Mouse (Mus musculus) forebrain, embryonic 15.5 days (tissue): ENCODE data around the gene Cd3e. TPM values are rescaled to one million over a fixed set of nuclear protein-coding genes. Genes with fewer than 3 reads are reported as not detected.

Source experiments
- ATAC-seq: fragments of 200-750 bp; cut with Nextera tagmentation; replicated peaks from 2 replicates; pipeline ENCODE4 v1.8.0; 2017; ENCODE audit warnings: mild to moderate bottlenecking, moderate TSS enrichment, moderate library complexity
- H3K27ac ChIP-seq: fragments of 300-500 bp; sonication (generic); replicated peaks from 2 replicates; pipeline ENCODE4 v1.5.1; 2015; ENCODE audit warnings: mild to moderate bottlenecking, inconsistent platforms
- H3K27me3 ChIP-seq: fragments of 300-500 bp; sonication (generic); 2 replicates; pipeline ENCODE4 v1.6.1; 2015; ENCODE audit warnings: inconsistent platforms
- H3K36me3 ChIP-seq: fragments of 300-500 bp; sonication (generic); 2 replicates; pipeline ENCODE4 v1.6.1; 2015; ENCODE audit warnings: mild to moderate bottlenecking, inconsistent platforms
- H3K4me1 ChIP-seq: fragments of 300-500 bp; sonication (generic); 2 replicates; pipeline ENCODE4 v1.6.1; 2015; ENCODE audit warnings: inconsistent platforms
- H3K4me2 ChIP-seq: fragments of 300-500 bp; sonication (generic); replicated peaks from 2 replicates; pipeline ENCODE4 v1.6.1; 2015; ENCODE audit warnings: mild to moderate bottlenecking, inconsistent platforms
- H3K4me3 ChIP-seq: fragments of 300-500 bp; sonication (generic); 2 replicates; pipeline ENCODE4 v1.5.1; 2015; ENCODE audit warnings: mild to moderate bottlenecking, inconsistent platforms
- H3K9ac ChIP-seq: fragments of 300-500 bp; sonication (generic); replicated peaks from 2 replicates; pipeline ENCODE4 v1.6.1; 2015; ENCODE audit warnings: mild to moderate bottlenecking, inconsistent platforms
- H3K9me3 ChIP-seq: fragments of 300-500 bp; sonication (generic); 2 replicates; pipeline ENCODE4 v1.6.1; 2016; ENCODE audit warnings: inconsistent platforms
- whole genome bisulfite sequencing: fragments of 180-500 bp; shearing (Covaris S2); methylation state at CpG from one replicate; pipeline ENCODE4 v1.1.7; 2015; ENCODE audit warnings: mixed read lengths; 5-methylcytosine and 5-hydroxymethylcytosine counted together
- polyA plus RNA-seq: library from polyadenylated mRNA; unstranded; fragments of >200 nt; fragmentation: Nextera tagmentation; extraction: Ambion mirVana; gene quantifications from 2 replicates; pipeline ENCODE4 v1.2.1, GENCODE M21; 2015

The Cd3e gene
- polyA plus RNA-seq, 1 experiment from 2014 or later, result not detected

DNA sequence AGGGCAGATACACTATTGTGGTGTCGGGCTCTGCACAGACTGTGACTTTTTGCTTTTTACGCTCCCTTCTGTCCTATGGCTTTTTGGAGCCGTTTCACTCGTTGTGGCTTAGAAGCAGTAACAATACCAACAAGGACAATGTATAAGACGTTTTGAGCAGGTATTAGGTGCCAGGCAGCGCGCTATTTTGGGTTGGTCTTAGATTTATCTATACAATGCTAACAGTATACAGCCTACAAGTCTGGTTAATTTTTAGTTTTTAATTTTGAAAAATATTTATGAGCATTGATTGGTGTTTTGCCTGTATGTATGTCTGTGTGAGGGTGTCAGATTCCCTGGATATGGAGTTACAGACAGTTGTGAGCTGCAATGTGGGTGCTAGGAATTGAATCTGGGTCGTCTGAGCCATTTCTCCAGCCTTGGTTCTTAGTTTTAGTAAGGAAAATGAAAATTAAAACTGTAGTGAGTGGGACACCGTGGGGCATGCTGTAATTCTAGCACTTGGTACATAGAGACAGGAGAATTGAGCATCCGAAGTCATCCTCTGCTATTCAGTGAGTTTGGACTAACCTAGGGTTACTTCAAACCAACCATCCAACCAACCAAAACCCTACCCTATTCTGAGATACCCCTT lies 43.5 kb downstream of the Cd3e start:
- Histone ChIP-seq H3K4me2 (peak overlapping the region; percentile 90), H3K4me3 (peak overlapping the region; percentile 81), H3K36me3 (peaks cover 16% of the 10 kb centered on the region), H3K4me1 (peaks cover 18% of the 10 kb centered on the region), H3K27ac (peak overlapping the region; percentile 73), H3K9ac (peak overlapping the region; percentile 43), H3K27me3 (peaks cover 8% of the 10 kb centered on the region), H3K9me3 (no peaks in the 10 kb centered on the region)
- no peak; the same call in 1 of the 2 replicates for ATAC-seq
- WGBS, result 11% methylated on average over 10 of the region's 10 CpGs

DNA sequence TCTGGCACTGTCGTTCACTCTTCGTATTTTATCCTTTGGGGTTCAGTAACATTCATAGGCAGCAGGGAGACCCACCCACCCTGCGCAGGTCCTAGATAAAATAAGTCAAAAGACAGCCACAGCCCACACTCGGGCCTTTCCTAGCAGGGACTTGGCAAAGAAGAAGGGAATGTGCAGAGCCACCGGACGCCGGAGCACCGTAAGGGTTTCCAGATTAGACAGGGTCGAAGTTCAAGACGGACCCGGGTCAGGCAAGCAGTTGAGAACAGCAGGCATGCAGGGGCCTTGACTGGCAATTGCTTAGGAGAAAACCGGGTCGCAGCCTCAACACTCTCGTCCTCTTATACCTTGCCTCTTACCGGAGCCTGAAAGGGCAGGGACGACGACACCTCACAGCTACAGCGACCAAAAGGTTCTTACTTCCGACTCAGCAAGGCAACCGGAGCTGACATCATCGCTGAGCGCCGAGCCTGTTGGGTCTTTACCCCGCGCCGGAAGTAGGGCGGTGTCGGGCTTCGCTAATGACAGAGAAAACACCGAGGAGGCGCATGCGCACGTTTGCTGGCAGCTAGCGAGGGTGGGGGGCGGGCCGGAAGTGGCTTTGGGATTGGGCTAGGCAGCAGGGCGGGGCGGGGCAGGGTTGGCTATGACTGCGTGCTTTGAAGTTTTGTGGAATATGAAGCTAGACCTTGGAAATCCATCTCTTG lies 44.1 kb downstream of the Cd3e start, which contains the start of gene Ube4a:
Gene Ube4a (minus strand): TSS at position 475 of the 707 bp plus-strand sequence.
- H3K27ac ChIP-seq, result peak within 1 kb of the TSS; percentile 73
- WGBS, result under 1% methylated on average over 39 of the region's 39 CpGs
- peak within 1 kb of the TSS; percentile 72 for H3K9ac ChIP-seq
- peak within 1 kb of the TSS; percentile 81 for H3K4me3 ChIP-seq
- H3K4me1 ChIP-seq, result peaks cover 18% of the 10 kb centered on the region
- H3K4me2 ChIP-seq, result peak within 1 kb of the TSS; percentile 90
- peak; percentile 94 for ATAC-seq
- H3K36me3 ChIP-seq, result peaks cover 21% of the 10 kb centered on the region
- no peaks in the 10 kb centered on the region for H3K9me3 ChIP-seq
- H3K27me3 ChIP-seq, result peaks cover 5% of the 10 kb centered on the region

DNA sequence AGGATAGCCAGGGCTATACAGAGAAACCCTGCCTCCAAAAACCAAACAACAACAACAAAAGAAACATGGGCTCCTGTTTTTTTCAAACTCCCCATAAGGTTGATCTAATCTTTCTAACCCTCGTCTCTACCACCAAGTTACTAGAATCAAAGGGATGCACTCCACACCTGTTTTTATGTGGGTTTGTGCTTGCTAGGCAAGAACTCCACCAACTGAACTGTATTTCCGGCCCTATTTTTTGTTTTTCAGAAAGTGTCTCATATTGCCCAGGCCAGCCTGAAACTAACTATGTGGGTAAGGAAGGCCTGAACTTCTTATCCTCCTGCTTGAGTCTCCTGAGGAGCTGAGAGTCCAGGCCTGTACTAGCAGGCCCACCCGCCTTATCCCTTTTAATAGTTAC lies 55.0 kb downstream of the Cd3e start:
- Histone ChIP-seq H3K4me3 (no peak overlapping the region), H3K9me3 (no peaks in the 10 kb centered on the region), H3K4me1 (no peaks in the 10 kb centered on the region), H3K9ac (no peak overlapping the region), H3K4me2 (no peak overlapping the region), H3K36me3 (peaks cover 88% of the 10 kb centered on the region), H3K27ac (no peak overlapping the region), H3K27me3 (no peaks in the 10 kb centered on the region)
- WGBS, result 87% methylated on average over 3 of the region's 3 CpGs
- no peak for ATAC-seq

Other genes with a start within 250 kb of the Cd3e start
- 134 and 139 TPM in 2 replicates for gene Arcn1, start 241.8 kb downstream of the Cd3e start, polyA plus RNA-seq
- 174 and 179 TPM in 2 replicates for gene Ift46, start 241.7 kb downstream of the Cd3e start, polyA plus RNA-seq
- 6.9 and 7.5 TPM in 2 replicates for gene Tmem25, start 210.3 kb downstream of the Cd3e start, polyA plus RNA-seq
- 0.36 TPM in 1 of 2 replicates, not detected in the other for gene Ttc36, start 206.6 kb downstream of the Cd3e start, polyA plus RNA-seq
- gene Kmt2a, start 128.3 kb downstream of the Cd3e start, polyA plus RNA-seq, result 30.3 and 31.6 TPM in 2 replicates
- 730 and 763 TPM in 2 replicates for gene Atp5l, start 88.9 kb downstream of the Cd3e start, polyA plus RNA-seq
- 37.0 and 39.0 TPM in 2 replicates for gene Ube4a, start 44.0 kb downstream of the Cd3e start, polyA plus RNA-seq
- gene Cd3g, start 29.2 kb downstream of the Cd3e start, polyA plus RNA-seq, result not detected in 2 replicates
- not detected in 2 replicates for gene Cd3d, start 27.8 kb downstream of the Cd3e start, polyA plus RNA-seq
- gene Mpzl2, start 30.2 kb upstream of the Cd3e start, polyA plus RNA-seq, result 0.34 and 0.63 TPM in 2 replicates
- 1.1 and 1.5 TPM in 2 replicates for gene Mpzl3, start 45.6 kb upstream of the Cd3e start, polyA plus RNA-seq
- 0.45 TPM in 1 of 2 replicates, not detected in the other for gene Jaml, start 69.6 kb upstream of the Cd3e start, polyA plus RNA-seq
- 5.3 and 5.7 TPM in 2 replicates for gene Scn2b, start 108.2 kb upstream of the Cd3e start, polyA plus RNA-seq
- gene Scn4b, start 128.8 kb upstream of the Cd3e start, polyA plus RNA-seq, result 0.10 and 0.34 TPM in 2 replicates
- 0.10 TPM in 1 of 2 replicates, not detected in the other for gene BC049352, start 172.4 kb upstream of the Cd3e start, polyA plus RNA-seq
- gene Tmprss4, start 194.5 kb upstream of the Cd3e start, polyA plus RNA-seq, result not detected in 2 replicates